Mouse (Mus musculus): ENCODE results near the gene Hist1h2af. TPM values are rescaled to one million over a fixed set of nuclear protein-coding genes. Genes with fewer than 3 reads are reported as not detected.

Hist1h2af gene
- polyA plus RNA-seq, 1 experiment from 2014 or later, result not detected

GRCm38 (mm10) chr13:23516822-23517602 is 16.7 kb upstream of the Hist1h2af start:
- peaks cover 11% of the 10 kb centered on the region; the same call in 1 of the 2 replicates for H3K4me1 ChIP-seq
- H3K9ac ChIP-seq, result no peak overlapping the region
- peak; percentile 77 for ATAC-seq (replicated peaks)
- peak overlapping the region; percentile 50; the same call in 1 of the 2 replicates for H3K27ac ChIP-seq
- H3K4me2 ChIP-seq, result peak overlapping the region; percentile 67
- no peaks in the 10 kb centered on the region for H3K9me3 ChIP-seq
- under 1% methylated on average over 19 of the region's 19 CpGs for WGBS
- H3K4me3 ChIP-seq, result peak overlapping the region; percentile 42
- H3K27me3 ChIP-seq (replicated peaks), result no peaks in the 10 kb centered on the region
- H3K36me3 ChIP-seq (replicated peaks), result no peaks in the 10 kb centered on the region

GRCm38 (mm10) chr13:23517603-23518294 is 16.0 kb upstream of the Hist1h2af start:
- Histone ChIP-seq H3K36me3 (replicated peaks) (no peaks in the 10 kb centered on the region), H3K9ac (no peak overlapping the region), H3K9me3 (no peaks in the 10 kb centered on the region), H3K4me3 (peak overlapping the region; percentile 42), H3K4me1 (peaks cover 11% of the 10 kb centered on the region; the same call in 1 of the 2 replicates), H3K4me2 (peak overlapping the region; percentile 67), H3K27me3 (replicated peaks) (no peaks in the 10 kb centered on the region), H3K27ac (peak overlapping the region; percentile 13; the same call in 1 of the 2 replicates)
- ATAC-seq (replicated peaks), result peak; percentile 91
- under 1% methylated on average over 27 of the region's 27 CpGs for WGBS

DNA sequence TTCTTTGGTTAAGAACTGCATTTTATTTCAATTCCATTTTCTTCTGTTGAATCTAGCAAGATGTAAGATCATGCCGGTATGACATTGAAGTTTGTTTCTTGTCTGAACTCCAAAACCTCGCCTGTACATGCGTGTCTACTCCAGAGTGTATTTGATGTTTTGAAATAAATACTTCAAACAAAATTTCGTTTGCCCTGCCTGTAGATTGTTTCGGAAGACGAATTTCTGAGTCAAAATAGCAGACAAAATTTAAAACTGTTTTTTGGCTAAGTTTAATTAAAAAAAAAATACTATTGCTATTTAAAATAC is 15.5 kb upstream of the Hist1h2af start:
- no peak for ATAC-seq (replicated peaks)
- H3K9me3 ChIP-seq, result no peaks in the 10 kb centered on the region
- peak overlapping the region; percentile 67 for H3K4me2 ChIP-seq
- H3K27ac ChIP-seq, result no peak overlapping the region
- H3K4me1 ChIP-seq, result peaks cover 11% of the 10 kb centered on the region; the same call in 1 of the 2 replicates
- H3K36me3 ChIP-seq (replicated peaks), result no peaks in the 10 kb centered on the region
- no peak overlapping the region for H3K9ac ChIP-seq
- H3K4me3 ChIP-seq, result peak overlapping the region; percentile 42
- no peaks in the 10 kb centered on the region for H3K27me3 ChIP-seq (replicated peaks)
- WGBS, result under 1% methylated on average over 6 of the region's 6 CpGs

DNA sequence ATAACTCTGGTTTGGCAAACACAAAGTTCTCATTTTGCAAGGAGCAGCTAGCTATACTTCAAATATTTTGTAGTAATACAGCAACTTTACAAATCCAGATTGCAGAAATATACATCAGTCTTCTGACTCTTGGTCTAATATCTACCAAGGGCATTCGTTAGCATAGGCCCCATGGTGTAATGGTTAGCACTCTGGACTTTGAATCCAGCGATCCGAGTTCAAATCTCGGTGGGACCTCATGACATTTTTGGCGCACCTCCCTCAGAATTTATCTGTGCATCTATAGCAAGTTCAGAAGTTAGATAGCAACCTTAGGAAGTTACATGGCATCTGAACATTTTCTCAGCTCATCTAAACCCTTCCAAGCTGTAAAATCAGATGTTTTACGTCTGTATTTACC is 14.8 kb upstream of the Hist1h2af start:
- 0 out of 2 replicates have a peak, but pooled peaks have one; percentile 31 for ATAC-seq (replicated peaks)
- no peaks in the 10 kb centered on the region for H3K36me3 ChIP-seq (replicated peaks)
- no peak overlapping the region for H3K9ac ChIP-seq
- peaks cover 11% of the 10 kb centered on the region; the same call in 1 of the 2 replicates for H3K4me1 ChIP-seq
- WGBS, result 0% methylated on average over 6 of the region's 6 CpGs
- no peaks in the 10 kb centered on the region for H3K9me3 ChIP-seq
- H3K27me3 ChIP-seq (replicated peaks), result no peaks in the 10 kb centered on the region
- peak overlapping the region; percentile 42 for H3K4me3 ChIP-seq
- peak overlapping the region; percentile 60 for H3K27ac ChIP-seq
- peak overlapping the region; percentile 67 for H3K4me2 ChIP-seq

DNA sequence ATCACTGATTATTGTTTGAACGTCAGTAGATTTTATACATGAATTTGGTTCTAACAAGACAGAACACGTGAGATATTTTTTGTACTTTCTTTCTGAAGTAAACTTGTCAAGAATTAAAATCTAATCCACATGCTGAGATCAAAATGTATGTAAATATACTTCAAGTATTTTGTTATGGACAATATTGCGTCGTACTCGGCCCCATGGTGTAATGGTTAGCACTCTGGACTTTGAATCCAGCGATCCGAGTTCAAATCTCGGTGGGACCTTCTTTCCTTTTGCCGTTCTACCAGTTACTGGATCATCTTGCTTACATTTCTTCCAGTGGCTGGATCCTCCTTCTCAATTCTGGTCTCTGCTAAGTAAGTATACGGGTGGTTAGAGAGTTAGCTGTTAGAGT is 14.3 kb upstream of the Hist1h2af start:
- Histone ChIP-seq H3K27me3 (replicated peaks) (no peaks in the 10 kb centered on the region), H3K9ac (no peak overlapping the region), H3K36me3 (replicated peaks) (no peaks in the 10 kb centered on the region), H3K9me3 (no peaks in the 10 kb centered on the region), H3K4me2 (peak overlapping the region; percentile 67), H3K4me3 (peak overlapping the region; percentile 42), H3K4me1 (peaks cover 11% of the 10 kb centered on the region; the same call in 1 of the 2 replicates), H3K27ac (peak overlapping the region; percentile 60; the same call in 1 of the 2 replicates)
- under 1% methylated on average over 10 of the region's 10 CpGs for WGBS
- peak; percentile 47; the same call in 1 of the 2 replicates for ATAC-seq (replicated peaks)

DNA sequence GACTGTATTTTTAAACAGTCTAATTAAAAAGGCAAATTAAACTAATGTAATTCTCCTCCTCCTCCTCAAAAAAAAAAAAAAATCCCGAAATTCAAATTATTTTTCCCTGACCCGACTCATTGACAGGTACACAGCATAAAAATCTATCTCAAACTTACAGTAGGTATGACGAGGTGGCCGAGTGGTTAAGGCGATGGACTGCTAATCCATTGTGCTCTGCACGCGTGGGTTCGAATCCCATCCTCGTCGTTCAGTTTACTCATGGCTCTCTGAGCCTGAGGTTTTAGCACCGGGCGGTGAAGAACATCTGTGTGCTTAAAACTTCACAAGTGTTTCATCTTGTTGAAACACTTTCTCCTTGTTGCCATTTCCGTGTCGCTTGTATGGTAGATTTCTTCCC is 12.0 kb upstream of the Hist1h2af start:
- no peak for ATAC-seq (replicated peaks)
- H3K36me3 ChIP-seq (replicated peaks), result no peaks in the 10 kb centered on the region

GRCm38 (mm10) chr13:23523976-23524375 is 9.7 kb upstream of the Hist1h2af start:
- Histone ChIP-seq H3K4me1 (peaks cover 12% of the 10 kb centered on the region), H3K9me3 (no peaks in the 10 kb centered on the region), H3K27ac (no peak overlapping the region), H3K4me3 (no peak overlapping the region), H3K9ac (no peak overlapping the region), H3K4me2 (no peak overlapping the region), H3K27me3 (replicated peaks) (no peaks in the 10 kb centered on the region), H3K36me3 (replicated peaks) (no peaks in the 10 kb centered on the region)
- WGBS, result 49% methylated on average over 5 of the region's 5 CpGs
- no peak for ATAC-seq (replicated peaks)

More for the DNA sequence above, 12.0 kb upstream of the Hist1h2af start:
- Histone ChIP-seq H3K4me3 (0 out of 2 replicates have a peak overlapping the region, but pooled peaks have one; percentile 0), H3K27me3 (replicated peaks) (no peaks in the 10 kb centered on the region), H3K4me2 (peak overlapping the region; percentile 28; the same call in 1 of the 2 replicates), H3K4me1 (peaks cover 7% of the 10 kb centered on the region), H3K27ac (no peak overlapping the region), H3K9me3 (no peaks in the 10 kb centered on the region), H3K9ac (no peak overlapping the region)
- WGBS, result 1% methylated on average over 14 of the region's 14 CpGs

DNA sequence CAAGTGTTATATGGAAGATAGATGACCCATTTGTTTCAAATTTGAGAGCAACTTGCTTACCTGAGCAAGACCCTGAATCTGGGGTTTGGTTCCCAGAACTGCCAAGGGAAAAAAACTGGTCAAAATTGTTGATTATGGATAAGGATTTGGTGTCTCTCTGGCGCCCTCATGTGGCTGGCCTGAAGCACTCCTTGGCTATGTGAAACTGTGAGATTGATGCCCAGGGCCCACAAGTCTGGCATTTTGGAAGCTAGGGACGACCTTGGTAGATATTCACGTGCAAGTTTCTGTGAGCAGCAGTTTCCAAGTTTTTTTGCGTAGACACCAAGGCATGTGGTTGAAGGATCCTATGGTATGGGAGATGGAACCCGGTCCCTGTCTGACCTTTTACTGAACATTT is 9.1 kb upstream of the Hist1h2af start:
- H3K4me3 ChIP-seq, result no peak overlapping the region
- H3K27ac ChIP-seq, result no peak overlapping the region
- ATAC-seq (replicated peaks), result peak; percentile 43
- no peaks in the 10 kb centered on the region for H3K9me3 ChIP-seq
- WGBS, result 7% methylated on average over 5 of the region's 5 CpGs
- no peak overlapping the region for H3K9ac ChIP-seq
- H3K4me2 ChIP-seq, result 0 out of 2 replicates have a peak overlapping the region, but pooled peaks have one; percentile 13
- H3K4me1 ChIP-seq, result peaks cover 11% of the 10 kb centered on the region
- no peaks in the 10 kb centered on the region for H3K36me3 ChIP-seq (replicated peaks)
- H3K27me3 ChIP-seq (replicated peaks), result no peaks in the 10 kb centered on the region

DNA sequence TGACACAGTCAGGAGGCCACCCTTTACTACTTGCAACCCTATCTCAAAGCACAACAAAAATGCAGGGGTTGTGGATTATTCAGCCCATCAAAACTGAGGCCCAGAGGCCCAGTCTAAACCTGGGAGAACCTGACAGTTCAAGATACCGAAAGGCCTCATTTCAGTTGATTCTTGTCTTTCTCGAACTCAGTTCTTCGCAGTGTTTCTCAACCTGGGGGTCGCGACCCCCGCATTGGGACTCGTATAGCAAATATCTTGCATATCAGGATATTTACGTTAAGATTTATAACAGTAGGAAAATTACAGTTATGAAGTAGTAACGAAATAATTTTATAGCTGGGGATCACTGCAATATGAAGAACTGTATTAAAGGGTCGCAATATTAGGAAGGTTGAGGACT is 7.8 kb upstream of the Hist1h2af start:
- no peak overlapping the region for H3K27ac ChIP-seq

DNA sequence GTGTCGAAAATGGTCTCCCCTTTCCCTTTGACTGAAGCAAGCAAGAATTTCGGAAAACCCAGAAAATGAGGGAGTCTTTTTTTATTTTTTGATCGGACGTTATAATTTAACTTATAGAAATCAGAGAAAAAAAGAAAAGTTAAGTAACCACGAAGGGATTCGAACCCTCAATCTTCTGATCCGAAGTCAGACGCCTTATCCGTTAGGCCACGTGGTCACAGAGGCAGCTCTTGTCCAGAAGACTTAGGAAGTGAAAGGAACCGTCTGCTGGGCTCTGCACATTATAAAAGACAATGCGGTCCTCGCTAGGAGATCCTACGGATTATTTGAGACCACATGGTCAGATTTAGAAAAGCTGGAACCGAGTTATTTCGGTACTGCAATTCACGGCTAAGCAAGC is 7.4 kb upstream of the Hist1h2af start:
- WGBS, result under 1% methylated on average over 17 of the region's 17 CpGs
- H3K9ac ChIP-seq, result peak overlapping the region; percentile 38
- ATAC-seq (replicated peaks), result peak; percentile 34; the same call in 1 of the 2 replicates
- no peaks in the 10 kb centered on the region for H3K27me3 ChIP-seq (replicated peaks)
- H3K4me2 ChIP-seq, result peak overlapping the region; percentile 52
- no peaks in the 10 kb centered on the region for H3K9me3 ChIP-seq
- peaks cover 17% of the 10 kb centered on the region for H3K4me1 ChIP-seq
- H3K4me3 ChIP-seq, result peak overlapping the region; percentile 50
- no peaks in the 10 kb centered on the region for H3K36me3 ChIP-seq (replicated peaks)
- H3K27ac ChIP-seq, result peak overlapping the region; percentile 74

More for the DNA sequence above, 7.8 kb upstream of the Hist1h2af start:
- no peaks in the 10 kb centered on the region for H3K36me3 ChIP-seq (replicated peaks)
- WGBS, result 2% methylated on average over 10 of the region's 10 CpGs
- no peak for ATAC-seq (replicated peaks)
- no peaks in the 10 kb centered on the region for H3K27me3 ChIP-seq (replicated peaks)
- no peaks in the 10 kb centered on the region for H3K9me3 ChIP-seq
- no peak overlapping the region for H3K9ac ChIP-seq
- H3K4me2 ChIP-seq, result peak overlapping the region; percentile 52
- H3K4me3 ChIP-seq, result peak overlapping the region; percentile 50
- H3K4me1 ChIP-seq, result peaks cover 17% of the 10 kb centered on the region

DNA sequence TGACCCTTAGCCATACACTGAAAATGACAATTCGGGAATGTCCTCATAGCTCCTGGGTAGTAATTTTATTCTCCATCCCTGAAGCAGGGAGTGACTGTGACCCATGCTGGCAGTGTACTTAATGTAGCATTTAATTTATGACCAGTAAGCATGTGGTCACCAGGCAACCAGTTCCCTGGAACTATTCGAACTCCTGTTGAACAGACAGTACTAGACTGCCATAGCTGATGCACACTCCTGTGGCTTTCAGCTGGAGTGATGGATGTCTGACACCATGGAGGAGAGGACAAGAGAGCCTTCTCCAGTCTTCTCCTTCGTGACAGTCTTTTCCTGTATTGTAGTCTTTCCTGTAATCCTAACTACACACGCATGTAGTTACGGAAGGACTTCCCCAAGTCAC is 4.7 kb upstream of the Hist1h2af start:
- H3K27ac ChIP-seq, result no peak overlapping the region
- H3K9ac ChIP-seq, result no peak overlapping the region
- no peak overlapping the region for H3K4me3 ChIP-seq
- no peak for ATAC-seq (replicated peaks)
- no peaks in the 10 kb centered on the region for H3K36me3 ChIP-seq (replicated peaks)
- no peak overlapping the region for H3K4me2 ChIP-seq
- H3K4me1 ChIP-seq, result peaks cover 35% of the 10 kb centered on the region
- no peaks in the 10 kb centered on the region for H3K27me3 ChIP-seq (replicated peaks)
- H3K9me3 ChIP-seq, result no peaks in the 10 kb centered on the region
- 82% methylated on average over 5 of the region's 5 CpGs for WGBS

- H3K4me2 ChIP-seq, result peak overlapping the region; percentile 85
- WGBS, result 32% methylated on average over 2 of the region's 2 CpGs
- no peaks in the 10 kb centered on the region for H3K27me3 ChIP-seq (replicated peaks)
- no peaks in the 10 kb centered on the region for H3K36me3 ChIP-seq (replicated peaks)
- peak overlapping the region; percentile 96 for H3K27ac ChIP-seq
- H3K4me1 ChIP-seq, result peaks cover 41% of the 10 kb centered on the region
- H3K9me3 ChIP-seq, result no peaks in the 10 kb centered on the region
- peak overlapping the region; percentile 54 for H3K4me3 ChIP-seq
- H3K9ac ChIP-seq, result peak overlapping the region; percentile 75; the same call in 1 of the 2 replicates
- ATAC-seq (replicated peaks), result no peak
Observed at GRCm38 (mm10) chr13:23529480-23530165, 4.1 kb upstream of the Hist1h2af start.
